Mouse (Mus musculus): Measurements from ENCODE around the gene Hspa1b.
"Not testable (repeated sequence)": the region's sequence is repeated elsewhere in the genome, so short reads cannot be mapped to it uniquely, and the experiment has no call there.

Gene Hspa1b

GRCm38 (mm10) chr17:34982328-34982727, 23.3 kb upstream of the Hspa1b start:
- in situ Hi-C loops (cut with MboI; ENCODE audit: low sequenced_read_pairs) = no loop called here

GRCm38 (mm10) chr17:34981690-34982180, 22.7 kb upstream of the Hspa1b start, which contains the start of gene Lsm2:
Gene Lsm2 (plus strand): TSS chr17:34981862.
- in situ Hi-C loops (cut with MboI; ENCODE audit: low sequenced_read_pairs) = no loop called here

GRCm38 (mm10) chr17:34980655-34981054, 21.6 kb upstream of the Hspa1b start:
- in situ Hi-C loops (cut with MboI; ENCODE audit: low sequenced_read_pairs) = no loop called here

- in situ Hi-C loops (cut with MboI; ENCODE audit: low sequenced_read_pairs) = no loop called here
Measured at GRCm38 (mm10) chr17:34979631-34980030, 20.6 kb upstream of the Hspa1b start.

- in situ Hi-C loops (cut with MboI; ENCODE audit: low sequenced_read_pairs) = no loop called here
Measured at GRCm38 (mm10) chr17:34978239-34978638, 19.2 kb upstream of the Hspa1b start.

GRCm38 (mm10) chr17:34977000-34977399, 18.0 kb upstream of the Hspa1b start:
- in situ Hi-C loops (cut with MboI; ENCODE audit: low sequenced_read_pairs) = no loop called here

- in situ Hi-C loops (cut with MboI; ENCODE audit: low sequenced_read_pairs) = no loop called here
Measured at GRCm38 (mm10) chr17:34975581-34976492, 16.8 kb upstream of the Hspa1b start.

GRCm38 (mm10) chr17:34972069-34972749, 13.2 kb upstream of the Hspa1b start, which contains the start of the genes Hspa1a and Hspa1l:
Gene Hspa1a (minus strand): TSS chr17:34972156.
Gene Hspa1l (plus strand): TSS chr17:34972703.
- in situ Hi-C loops (cut with MboI; ENCODE audit: low sequenced_read_pairs) = not testable (repeated sequence)

- in situ Hi-C loops (cut with MboI; ENCODE audit: low sequenced_read_pairs) = not testable (repeated sequence)
Measured at GRCm38 (mm10) chr17:34971694-34972068, 12.6 kb upstream of the Hspa1b start.

GRCm38 (mm10) chr17:34970850-34971249, 11.8 kb upstream of the Hspa1b start:
- in situ Hi-C loops (cut with MboI; ENCODE audit: low sequenced_read_pairs) = not testable (repeated sequence)

GRCm38 (mm10) chr17:34969822-34970221, 10.8 kb upstream of the Hspa1b start, which contains the start of gene Gm20481:
Gene Gm20481 (plus strand): TSS chr17:34969912.
- in situ Hi-C loops (cut with MboI; ENCODE audit: low sequenced_read_pairs) = not testable (repeated sequence)

- in situ Hi-C loops (cut with MboI; ENCODE audit: low sequenced_read_pairs) = no loop called here
Measured at GRCm38 (mm10) chr17:34965627-34966026, 6.6 kb upstream of the Hspa1b start.

GRCm38 (mm10) chr17:34964640-34965049, 5.6 kb upstream of the Hspa1b start:
- in situ Hi-C loops (cut with MboI; ENCODE audit: low sequenced_read_pairs) = no loop called here

- in situ Hi-C loops (cut with MboI; ENCODE audit: low sequenced_read_pairs) = no loop called here
Measured at GRCm38 (mm10) chr17:34962841-34963240, 3.8 kb upstream of the Hspa1b start.

- in situ Hi-C loops (cut with MboI; ENCODE audit: low sequenced_read_pairs) = no loop called here
Measured at GRCm38 (mm10) chr17:34962125-34962524, 3.1 kb upstream of the Hspa1b start.

- in situ Hi-C loops (cut with MboI; ENCODE audit: low sequenced_read_pairs) = no loop called here
Measured at GRCm38 (mm10) chr17:34960702-34961493, 1.9 kb upstream of the Hspa1b start.

GRCm38 (mm10) chr17:34959881-34960515, 960 bp upstream of the Hspa1b start:
- in situ Hi-C loops (cut with MboI; ENCODE audit: low sequenced_read_pairs) = no loop called here

GRCm38 (mm10) chr17:34958734-34959129, 306 bp downstream of the Hspa1b start:
- in situ Hi-C loops (cut with MboI; ENCODE audit: low sequenced_read_pairs) = not testable (repeated sequence)

- in situ Hi-C loops (cut with MboI; ENCODE audit: low sequenced_read_pairs) = not testable (repeated sequence)
Measured at GRCm38 (mm10) chr17:34957966-34958365, 1.1 kb downstream of the Hspa1b start.

- in situ Hi-C loops (cut with MboI; ENCODE audit: low sequenced_read_pairs) = not testable (repeated sequence)
Measured at GRCm38 (mm10) chr17:34957291-34957690, 1.7 kb downstream of the Hspa1b start.
